Mouse (Mus musculus): ENCODE results near the gene Gbp9. TPM values are rescaled to one million over a fixed set of nuclear protein-coding genes. Genes with fewer than 3 reads are reported as not detected.

The Gbp9 gene
- polyA plus RNA-seq, 1 experiment from 2014 or later = 0.81 TPM

Other genes starting within 250 kb of the Gbp9 start
- gene Abcg3, start 156.8 kb downstream of the Gbp9 start, polyA plus RNA-seq (2016; fragmentation: Nextera tagmentation; extraction: Ambion mirVana) = 0.07 and 0.30 TPM in 2 replicates
- 0.26 and 0.46 TPM in 2 replicates for gene Gbp8, start within 50 bp of the Gbp9 start, polyA plus RNA-seq (2016; fragmentation: Nextera tagmentation; extraction: Ambion mirVana)
- 0.17 and 0.47 TPM in 2 replicates for gene Gbp4, start within 50 bp of the Gbp9 start, polyA plus RNA-seq (2016; fragmentation: Nextera tagmentation; extraction: Ambion mirVana)
- 0.11 and 0.30 TPM in 2 replicates for gene Gbp10, start 100.0 kb upstream of the Gbp9 start, polyA plus RNA-seq (2016; fragmentation: Nextera tagmentation; extraction: Ambion mirVana)
- gene Gm43302, start 154.2 kb upstream of the Gbp9 start, polyA plus RNA-seq (2016; fragmentation: Nextera tagmentation; extraction: Ambion mirVana) = 0.10 TPM in 1 of 2 replicates, not detected in the other
- 0.17 and 0.30 TPM in 2 replicates for gene Gbp6, start 154.2 kb upstream of the Gbp9 start, polyA plus RNA-seq (2016; fragmentation: Nextera tagmentation; extraction: Ambion mirVana)